Mouse (Mus musculus) forelimb bud, embryonic 11.5 days (tissue): ENCODE results near the gene Mrtfa.
"Not testable (repeated sequence)": the region's sequence is repeated elsewhere in the genome, so short reads cannot be mapped to it uniquely, and the experiment has no call there.

Experiments
- DNase-seq: peaks from one replicate; pipeline ENCODE4 v3.0.0-alpha.2; 2012; ENCODE audit warnings: low read depth, low spot score

Mrtfa gene

DNA sequence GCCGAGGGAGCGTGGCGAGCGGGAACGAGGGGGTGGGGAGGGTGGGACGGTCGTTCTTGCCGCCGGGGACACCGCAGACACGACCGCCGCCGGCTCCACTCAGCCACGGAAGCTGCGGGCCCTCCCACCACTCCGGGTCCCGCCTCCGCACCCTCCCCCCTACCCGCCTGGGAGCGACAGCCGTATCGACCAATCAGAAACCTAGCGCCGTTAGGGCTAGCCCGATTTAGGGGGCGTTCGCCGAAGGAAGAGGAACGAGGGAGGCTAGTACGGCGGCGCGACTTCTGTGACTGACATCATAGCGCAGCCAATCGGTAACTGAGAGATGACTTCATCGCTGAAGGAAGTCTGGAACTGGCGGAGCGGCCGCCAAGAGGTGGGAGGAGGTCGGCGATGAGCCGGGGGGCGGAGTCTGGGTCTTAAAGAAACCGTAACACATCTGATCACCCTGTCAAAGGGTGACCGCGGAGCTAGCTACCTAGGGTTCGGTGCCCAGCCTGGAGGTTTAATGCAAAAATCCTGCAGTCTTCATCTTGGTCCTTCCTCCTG, at the start of gene Mrtfa:
TSS of gene Mrtfa (minus strand) at position 128 of the 549 bp plus-strand sequence.
- peak; percentile 99 for DNase-seq

DNA sequence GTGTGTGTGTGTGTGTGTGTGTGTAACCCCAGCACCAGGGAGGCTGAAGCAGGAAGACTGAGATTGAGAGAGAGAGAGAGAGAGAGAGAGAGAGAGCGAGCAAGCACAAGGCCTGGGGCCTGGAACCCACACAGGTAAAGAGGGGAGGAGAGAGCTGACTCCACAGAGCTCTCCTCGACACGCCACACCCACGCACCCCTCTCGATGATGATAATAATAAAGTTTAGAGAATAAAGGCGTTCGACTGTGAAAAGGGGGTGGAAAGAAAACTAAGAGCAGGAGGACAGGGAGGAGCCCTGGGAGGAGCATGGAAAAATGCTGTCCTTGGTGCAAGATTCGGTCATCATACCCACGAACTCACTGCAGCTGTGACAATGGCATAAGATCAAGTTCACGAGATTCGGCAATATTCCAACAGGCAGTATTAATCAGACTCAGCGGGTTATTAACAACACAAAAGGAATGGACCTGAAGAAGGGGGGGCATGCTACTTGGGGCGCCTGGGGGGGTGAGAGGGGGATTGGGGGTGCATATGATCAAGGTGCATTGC, 49.3 kb upstream of the Mrtfa start:
- DNase-seq, result no peak

DNA sequence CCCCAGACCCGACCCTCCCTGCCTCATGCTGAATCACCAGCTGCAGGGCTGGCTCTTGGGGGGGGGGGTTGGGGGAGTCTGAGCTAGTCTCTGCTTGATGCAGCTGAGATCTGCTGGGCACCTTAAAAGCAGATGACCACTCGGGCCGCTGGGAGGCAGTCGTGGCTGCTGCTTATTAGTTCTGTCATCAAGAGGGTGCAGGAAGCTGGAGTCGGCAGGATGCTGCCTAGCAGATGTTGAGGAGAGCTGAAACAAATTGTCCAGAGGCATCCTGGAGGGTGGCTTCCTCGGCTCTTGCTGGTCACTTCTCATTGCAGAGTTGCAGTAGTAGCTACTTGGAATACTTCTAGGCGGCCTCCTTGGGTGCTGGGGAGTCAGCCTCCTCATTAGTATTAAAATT, 48.7 kb upstream of the Mrtfa start:
- peak; percentile 55 for DNase-seq

DNA sequence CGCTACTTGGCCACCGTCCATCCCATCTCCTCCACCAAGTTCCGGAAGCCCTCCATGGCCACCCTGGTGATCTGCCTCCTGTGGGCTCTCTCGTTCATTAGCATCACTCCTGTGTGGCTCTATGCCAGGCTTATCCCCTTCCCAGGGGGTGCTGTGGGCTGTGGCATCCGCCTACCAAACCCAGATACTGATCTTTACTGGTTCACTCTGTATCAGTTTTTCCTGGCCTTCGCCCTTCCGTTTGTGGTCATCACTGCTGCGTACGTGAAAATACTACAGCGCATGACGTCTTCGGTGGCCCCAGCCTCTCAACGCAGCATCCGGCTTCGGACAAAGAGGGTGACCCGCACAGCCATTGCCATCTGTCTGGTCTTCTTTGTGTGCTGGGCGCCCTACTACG, 46.9 kb upstream of the Mrtfa start:
- DNase-seq, result no peak

DNA sequence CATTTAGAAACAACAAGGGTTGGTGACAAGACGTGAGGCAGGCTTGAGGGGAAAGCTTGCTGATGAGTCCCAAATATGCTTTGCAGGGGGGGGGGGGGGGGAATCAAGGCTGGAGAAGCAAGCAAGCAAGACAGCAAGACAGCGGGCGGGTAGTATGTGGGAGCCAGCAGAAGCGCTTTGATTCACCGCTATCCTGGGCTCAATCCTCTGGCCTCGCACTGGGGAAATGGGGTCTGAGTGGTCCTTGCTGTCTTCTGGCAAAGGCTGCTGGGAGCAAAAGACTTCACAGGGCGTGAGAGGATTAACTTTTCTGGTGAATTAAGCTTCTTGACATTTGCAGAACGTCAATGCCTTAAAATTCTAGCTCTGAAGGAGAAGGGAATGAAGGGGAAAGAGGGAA, 45.5 kb upstream of the Mrtfa start:
- no peak for DNase-seq

DNA sequence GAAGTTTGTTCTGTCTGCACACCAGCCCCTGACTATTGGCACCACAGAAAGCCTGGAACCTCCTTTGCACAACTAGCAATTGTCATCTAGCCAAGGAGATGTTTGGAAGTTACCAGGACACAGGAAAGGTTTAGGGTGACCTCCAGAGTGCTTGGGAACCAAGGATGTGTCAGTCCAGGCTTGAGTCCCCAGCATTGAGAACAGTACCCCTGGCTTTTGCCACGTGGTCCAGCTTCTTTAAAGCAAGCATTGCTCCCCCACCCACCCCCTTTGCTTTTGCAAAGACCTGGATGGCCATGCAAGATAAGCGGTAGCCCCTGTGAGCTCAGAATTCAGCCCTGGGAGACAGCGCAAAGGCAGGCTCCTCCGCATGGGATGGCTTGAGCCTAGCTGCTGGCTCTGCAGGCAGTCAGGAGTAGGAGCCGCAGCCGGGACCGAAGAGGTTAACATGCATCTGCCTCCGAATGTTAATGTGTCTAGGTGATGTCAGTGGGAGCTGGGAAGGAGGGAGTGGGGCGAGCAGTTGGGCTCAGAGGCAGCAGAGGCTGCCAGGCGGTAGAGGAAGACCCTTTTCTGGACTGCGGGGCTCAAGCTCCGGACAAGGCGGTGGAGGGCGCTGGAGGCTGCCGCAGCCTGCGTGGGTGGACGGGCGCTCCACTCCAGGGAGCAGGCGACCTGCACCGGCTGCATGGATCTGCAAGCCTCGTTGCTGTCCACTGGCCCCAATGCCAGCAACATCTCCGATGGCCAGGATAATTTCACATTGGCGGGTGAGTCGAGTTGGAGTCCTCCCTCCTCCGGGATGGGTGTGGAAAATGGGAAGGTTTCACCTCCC, 44.7 kb upstream of the Mrtfa start, which contains the start of gene Mchr1:
TSS of gene Mchr1 (plus strand) at position 414 of the 835 bp plus-strand sequence.
- peak; percentile 20 for DNase-seq

DNA sequence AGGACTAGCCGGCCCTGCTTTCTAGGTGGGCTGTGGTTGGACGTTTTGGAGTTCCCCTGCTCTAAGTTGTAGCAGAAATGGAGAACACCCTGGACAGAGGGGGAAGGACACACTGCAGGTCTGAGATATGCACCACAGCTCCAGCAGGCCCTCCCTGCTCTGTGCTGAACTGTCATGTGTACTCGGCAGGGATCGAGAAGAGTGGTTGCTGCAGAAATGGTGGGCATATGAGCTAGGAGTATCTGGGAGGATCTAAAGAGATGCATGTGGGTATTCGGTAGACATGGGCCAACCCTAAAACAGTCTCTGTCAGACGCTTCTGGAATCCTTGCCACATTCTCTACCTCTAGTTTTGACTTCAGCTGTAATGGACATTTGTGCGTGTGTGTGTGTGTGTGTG, 40.8 kb upstream of the Mrtfa start:
- no peak for DNase-seq

DNA sequence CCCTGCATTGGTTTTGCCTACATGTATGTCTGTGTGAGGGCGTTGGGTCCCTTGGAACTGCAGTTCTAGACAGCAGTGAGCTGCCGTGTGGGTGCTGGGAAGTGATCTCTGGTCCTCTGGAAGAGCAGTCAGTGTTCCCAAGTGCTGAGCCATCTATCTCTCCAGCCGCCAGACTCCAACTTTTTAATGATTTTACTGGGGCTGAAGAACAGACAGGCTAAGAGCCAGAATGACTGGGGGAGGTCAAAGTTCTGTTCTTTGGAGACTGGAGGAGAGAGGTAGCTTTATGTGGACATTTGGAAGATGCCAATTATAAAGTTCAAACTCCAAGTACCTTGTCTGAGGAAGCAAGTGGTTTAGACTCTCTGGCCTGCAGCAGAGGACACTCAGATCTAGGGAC, 39.2 kb upstream of the Mrtfa start:
- DNase-seq, result no peak

DNA sequence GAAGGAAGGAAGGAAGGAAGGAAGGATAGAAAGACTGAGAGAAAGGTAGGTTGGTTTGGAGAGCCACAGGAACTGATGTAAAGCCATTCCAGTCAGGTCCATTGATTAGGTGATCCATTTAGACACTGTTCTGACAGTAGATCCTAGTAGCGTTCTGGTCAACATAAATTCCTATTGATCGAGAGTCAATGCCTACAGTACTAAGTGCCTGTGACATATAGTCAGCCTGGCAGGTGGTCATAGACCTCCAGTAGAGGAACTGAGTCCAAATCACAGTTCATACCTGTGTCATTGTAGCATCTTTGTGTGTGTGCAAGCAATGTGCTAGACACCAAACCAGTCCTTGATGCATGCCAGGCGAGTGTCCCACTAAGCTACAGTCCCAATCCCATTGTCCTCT, 37.7 kb upstream of the Mrtfa start:
- DNase-seq, result no peak

DNA sequence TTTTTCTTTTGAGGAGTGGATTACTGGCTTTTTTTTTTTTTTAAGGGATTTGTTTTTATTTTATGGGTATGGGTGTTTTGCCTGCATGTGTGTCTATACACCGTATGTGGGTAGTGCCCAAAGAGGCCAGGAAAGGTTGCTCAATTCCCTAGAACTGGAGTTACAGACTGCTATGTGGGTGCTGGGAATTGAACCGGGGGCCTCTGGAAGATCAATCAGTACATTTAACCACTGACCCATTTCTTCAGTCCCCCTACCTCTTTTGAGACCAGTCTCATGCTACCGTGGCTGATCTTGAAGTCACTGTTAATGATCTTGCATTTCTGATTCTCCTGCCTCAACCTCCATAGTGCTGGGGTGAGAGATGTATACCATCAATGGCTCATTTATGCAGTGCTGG, 36.7 kb upstream of the Mrtfa start:
- DNase-seq, result no peak

DNA sequence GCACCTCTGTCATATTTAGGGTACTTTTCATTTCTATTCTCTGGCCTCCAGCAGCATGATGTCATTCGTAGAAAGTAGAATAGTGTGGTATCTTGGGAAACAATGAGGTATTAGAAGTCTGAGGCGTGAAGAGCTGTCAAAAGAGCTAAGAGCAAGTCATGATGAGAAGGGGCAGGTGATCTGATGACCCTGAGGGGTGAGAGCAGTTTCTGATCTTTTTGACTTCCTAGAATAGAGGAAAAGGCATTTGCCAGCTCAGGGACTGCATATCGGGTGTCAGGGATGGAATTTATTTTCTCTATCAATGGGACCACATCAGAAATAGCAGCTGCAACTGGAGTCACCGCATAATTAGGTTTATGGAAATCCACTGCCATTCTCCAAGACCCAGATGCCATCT, 36.2 kb upstream of the Mrtfa start:
- no peak for DNase-seq

DNA sequence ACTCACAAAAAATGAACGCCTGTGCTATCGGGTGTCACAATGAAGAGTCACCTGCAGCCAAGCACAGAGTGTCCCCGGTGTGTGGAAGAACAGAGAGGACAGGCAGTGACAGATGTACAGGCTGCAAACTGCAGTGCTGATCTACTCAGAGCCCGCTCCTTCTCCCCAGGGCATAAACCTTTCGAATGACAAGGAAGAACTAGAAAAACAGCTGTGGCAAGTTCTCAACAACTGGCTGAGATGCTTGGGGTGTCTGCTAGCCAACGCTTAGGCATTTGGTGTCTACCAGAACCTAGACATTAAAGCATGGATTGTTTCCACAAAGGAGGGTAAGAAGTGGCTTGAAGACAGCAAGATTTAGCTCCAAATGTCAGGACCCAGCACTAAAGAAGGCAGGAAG, 35.2 kb upstream of the Mrtfa start:
- no peak for DNase-seq

DNA sequence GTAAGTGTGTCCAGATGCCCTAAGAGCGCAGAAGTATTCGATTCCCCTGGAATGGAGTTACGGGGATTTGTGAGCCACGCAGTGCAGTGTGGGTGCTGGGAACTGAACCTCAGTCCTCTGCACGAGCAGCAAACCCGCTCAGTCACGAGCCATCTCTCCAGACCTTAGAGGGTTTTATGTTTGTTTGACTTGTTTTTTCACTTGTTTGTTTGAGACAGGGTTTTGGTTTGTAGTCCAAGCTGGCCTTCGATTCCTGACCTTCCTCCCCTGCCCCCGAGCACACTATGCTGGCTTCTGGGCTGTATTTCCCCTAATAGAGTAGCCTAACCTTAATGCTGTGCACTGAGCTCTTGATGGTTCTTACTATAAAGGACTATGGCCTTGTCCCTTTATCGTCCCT, 34.5 kb upstream of the Mrtfa start:
- DNase-seq, result no peak

DNA sequence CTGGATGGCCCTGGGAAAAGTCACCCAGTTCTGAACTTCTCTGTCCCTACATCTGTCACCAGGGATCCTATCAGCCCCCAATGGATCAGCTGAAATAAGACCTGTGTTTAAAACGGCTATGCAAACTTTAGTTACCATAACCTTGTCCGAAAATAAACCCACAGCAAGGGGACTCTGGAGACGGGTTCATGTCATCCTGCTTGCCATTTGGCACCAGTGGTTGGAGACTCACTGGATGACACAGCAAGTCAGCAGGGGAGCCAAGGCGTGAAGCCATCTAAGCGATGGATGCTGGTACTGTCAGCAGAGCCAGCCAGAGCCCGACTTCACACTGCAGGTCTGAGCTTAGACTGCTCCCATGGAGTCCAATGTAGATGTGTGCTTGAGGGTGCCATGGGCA, 30.9 kb upstream of the Mrtfa start:
- no peak for DNase-seq

DNA sequence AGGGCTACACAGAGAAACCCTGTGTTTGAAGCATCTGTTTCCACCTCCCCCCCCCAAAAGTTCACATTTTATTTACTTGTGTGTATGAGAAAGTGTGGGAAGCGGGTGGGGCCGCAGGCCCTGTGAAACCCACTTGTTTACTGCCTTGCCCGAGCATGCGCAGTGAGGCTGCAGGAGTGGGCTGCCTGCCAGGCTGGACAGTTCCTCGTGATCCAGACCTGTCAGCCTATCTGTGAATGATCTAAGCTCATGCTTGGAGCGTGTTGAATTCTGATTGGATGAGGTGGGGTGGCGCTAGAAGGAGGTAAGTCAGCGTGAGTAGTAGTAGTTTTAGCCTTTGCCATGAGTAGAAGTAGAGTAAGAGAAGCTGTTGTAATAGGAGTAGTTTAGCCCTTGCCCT, 29.5 kb upstream of the Mrtfa start:
- not testable (repeated sequence) for DNase-seq

DNA sequence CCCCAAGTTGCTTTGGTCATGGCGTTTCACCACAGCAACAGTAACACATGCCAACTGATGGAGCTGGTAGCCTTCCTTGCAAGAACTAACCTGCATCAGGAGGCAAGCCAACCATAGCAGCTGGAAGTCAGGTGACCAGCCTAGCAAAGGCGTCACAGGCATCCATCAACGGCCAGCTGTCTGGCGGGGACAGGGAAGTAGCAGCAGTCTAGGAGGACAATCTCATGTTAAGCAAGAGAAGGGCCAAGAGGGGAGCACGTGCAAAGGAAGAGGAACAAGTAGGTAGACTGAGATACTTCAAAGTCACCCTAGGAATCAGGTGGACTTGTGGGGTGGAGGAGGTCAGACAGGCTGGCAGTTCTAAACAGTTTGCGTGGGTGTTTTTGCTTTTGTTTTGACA, 28.5 kb upstream of the Mrtfa start:
- no peak for DNase-seq

DNA sequence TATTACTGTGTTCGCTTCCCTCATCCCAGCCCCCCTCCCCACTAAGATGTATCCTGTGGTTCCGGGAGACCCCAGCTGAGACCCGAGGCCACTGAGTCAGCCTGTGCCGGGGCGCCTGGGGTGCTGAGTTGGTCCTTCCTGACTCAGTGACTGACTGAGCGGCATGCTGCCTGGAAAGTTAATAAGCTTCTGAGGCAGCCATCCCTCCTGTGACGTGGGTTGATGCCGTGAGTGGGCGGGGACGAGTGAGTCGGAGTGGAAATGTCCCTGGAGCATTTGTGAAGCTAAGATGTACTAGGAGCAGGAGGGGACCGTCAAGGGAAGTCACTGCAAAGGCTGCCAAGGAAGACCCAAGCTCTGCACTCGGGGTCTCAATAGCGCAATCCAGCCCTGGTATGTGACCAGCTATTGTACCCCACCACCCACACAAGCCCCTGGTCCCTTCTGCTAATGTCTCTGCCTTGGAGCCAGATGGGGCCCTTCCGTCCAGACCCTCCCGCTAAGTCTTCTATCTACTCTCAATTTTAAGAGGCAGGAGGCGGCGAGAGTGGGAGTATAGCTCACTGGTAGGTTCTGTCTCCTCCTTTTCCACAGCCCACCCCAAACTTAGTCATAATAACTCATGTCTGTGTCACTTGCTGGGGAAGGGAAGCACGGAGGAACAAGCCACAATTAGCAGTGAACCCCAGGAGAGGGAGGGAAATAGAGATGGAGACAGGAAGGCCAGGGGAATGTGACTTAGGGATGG, 26.5 kb upstream of the Mrtfa start:
- no peak for DNase-seq

DNA sequence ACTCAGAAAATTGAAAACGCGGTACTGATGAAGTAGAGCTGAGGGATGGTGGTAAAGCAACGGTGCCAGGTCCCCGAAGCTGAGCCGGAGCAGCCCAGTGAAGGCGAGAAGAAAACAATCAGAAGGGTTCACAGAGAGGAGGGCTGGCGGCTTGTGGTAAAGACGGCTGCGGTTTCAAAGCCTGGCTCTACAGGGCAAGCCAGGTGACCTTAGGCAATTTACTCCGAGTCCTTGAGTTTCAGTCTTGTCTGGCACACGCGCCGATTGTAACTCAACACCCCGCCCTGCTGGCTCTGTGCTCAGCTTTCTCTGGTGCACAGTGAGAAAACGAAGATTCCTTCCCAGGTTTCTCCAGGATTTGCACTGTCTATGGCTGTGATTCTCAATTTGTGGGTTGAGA, 22.4 kb upstream of the Mrtfa start:
- peak; percentile 20 for DNase-seq

DNA sequence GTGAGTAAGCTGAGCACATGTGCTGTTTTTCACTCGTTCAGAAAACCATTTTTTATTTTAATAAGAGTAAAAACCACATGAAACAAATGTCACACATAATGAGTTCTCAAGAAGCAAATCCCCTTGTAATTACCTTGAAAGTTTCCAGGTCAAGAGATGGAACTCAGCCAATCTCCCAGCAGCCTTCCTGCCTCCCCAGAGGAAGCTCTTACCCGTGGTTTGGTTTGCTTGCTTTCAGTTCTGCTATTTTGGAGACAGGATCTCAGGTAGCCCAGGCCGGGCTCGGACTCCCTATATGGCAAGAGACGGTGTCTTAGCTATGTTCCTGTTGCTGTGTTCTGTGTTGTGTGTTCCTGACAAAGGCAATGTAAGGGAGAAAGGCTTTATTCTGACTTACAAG, 19.9 kb upstream of the Mrtfa start:
- no peak for DNase-seq

DNA sequence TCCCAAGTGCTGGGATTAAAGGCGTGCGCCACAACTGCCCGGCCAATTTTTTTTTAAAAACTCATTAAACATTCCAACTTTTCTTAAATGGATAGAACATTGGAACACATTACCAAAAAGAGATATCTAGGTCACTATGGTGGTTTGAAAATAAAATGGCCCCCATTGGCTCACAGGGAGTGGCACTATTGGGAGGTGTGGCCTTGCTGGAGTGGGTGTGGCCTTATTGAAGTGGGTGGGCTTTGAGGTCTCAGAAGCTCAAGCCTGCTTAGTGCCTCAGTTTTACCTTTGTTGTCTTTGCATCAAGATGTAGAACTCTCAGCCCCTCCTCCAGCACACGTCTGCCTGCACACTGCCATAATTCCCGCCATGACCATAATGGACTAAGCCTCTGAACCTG, 11.9 kb upstream of the Mrtfa start:
- DNase-seq, result no peak

DNA sequence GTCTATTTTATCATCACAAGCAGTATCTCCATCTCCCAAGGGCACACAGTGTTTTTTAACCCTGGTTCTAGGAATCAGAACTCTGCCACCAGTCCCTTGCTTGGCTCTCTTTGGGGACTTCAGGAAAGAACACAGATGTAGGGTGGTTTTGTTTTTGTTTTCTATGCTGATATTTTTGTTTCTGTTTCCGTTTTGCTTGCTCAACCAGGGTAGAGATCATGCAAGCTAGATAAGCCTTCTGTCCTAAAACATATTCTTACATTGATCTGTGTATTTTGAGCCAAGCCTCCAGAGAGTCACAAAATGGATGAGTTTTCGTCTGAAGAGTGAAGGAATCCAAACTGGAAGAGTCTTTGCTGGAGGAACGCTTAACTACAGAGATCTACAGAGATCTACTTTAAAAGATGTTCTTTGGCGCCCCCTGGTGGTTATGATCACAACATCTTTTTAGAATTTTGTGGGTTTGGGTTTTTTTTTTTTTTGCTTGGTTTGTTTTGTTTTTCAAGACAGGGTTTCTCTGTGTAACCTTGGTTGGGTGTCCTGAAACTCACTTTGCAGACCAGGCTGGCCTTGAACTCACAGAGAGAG, 8.9 kb upstream of the Mrtfa start:
- peak; percentile 83 for DNase-seq

DNA sequence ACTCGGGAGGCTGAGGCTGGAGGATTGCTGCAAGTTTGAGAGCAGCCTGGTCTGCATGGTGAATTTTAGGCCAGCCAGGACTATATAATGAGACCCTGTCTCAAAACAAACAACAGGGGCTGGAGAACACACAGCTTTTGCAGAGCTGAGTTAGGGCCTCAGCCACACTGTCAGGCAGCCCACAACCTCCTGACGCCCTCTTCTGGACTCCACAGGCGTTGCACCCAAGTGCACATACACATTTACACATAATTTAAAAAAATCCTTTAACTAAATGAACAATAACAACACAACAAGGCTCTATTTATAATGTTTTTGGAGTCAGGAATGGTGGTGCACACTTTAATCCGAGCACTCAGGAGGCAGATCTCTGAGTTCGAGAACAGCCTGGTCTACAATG, 7.9 kb upstream of the Mrtfa start:
- DNase-seq, result no peak
